Mouse (Mus musculus) embryo, embryonic 10 days (tissue): ENCODE data around the gene Vldlr.

Source experiments
- DNase-seq: peaks from one replicate; pipeline ENCODE4 v3.0.0-alpha.2; 2015; ENCODE audit warnings: low spot score

Gene Vldlr

DNA sequence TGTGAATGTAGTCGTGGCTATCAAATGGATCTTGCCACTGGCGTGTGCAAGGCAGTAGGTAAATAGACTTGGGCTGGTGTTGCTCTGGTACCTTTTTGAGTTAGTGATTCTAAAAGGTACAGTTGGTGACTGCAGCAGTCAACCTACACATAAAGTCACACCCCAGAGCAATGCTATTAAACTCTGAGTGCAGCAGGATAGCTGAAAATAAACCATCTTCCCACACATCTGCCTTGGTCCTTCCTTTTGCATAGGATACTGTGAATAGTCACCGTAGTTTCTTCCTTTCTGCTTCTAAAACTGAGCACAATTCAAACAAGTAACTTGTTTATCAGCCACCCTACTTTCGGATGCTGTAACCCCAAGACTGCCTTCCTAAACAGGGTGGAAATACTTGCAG lies 23.6 kb downstream of the Vldlr start:
- DNase-seq = no peak

DNA sequence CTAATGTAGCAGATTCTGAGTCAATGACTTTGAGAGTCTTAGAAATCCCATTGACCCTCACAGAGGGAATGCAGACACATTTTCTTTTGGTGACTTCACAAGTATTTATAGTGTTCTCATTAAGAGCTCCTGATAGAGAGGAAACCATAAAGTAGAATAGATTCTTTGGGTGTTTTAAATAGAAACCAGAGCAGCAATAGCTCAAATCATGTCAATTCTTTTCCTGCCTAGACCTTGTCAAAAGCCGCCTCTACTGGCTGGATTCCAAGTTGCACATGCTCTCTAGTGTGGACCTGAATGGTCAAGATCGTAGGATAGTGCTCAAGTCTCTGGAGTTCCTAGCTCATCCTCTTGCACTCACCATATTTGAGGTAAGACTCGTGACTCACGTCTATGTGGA lies 27.2 kb downstream of the Vldlr start:
- no peak for DNase-seq

GRCm38 (mm10) chr19:27254756-27255155 lies 38.5 kb downstream of the Vldlr start:
- no peak for DNase-seq

- DNase-seq = no peak
Observed at GRCm38 (mm10) chr19:27255678-27256077, 39.4 kb downstream of the Vldlr start.

- DNase-seq = peak; percentile 56
Observed at GRCm38 (mm10) chr19:27260102-27260501, 43.8 kb downstream of the Vldlr start.

GRCm38 (mm10) chr19:27260621-27261278 lies 44.5 kb downstream of the Vldlr start:
- DNase-seq = no peak

GRCm38 (mm10) chr19:27262141-27262540 lies 45.9 kb downstream of the Vldlr start:
- DNase-seq = no peak

GRCm38 (mm10) chr19:27273385-27273784 lies 57.1 kb downstream of the Vldlr start:
- no peak for DNase-seq

- no peak for DNase-seq
Observed at GRCm38 (mm10) chr19:27274382-27274781, 58.1 kb downstream of the Vldlr start.

GRCm38 (mm10) chr19:27279174-27279573 lies 62.9 kb downstream of the Vldlr start:
- DNase-seq = no peak
